Mouse (Mus musculus): ENCODE measurements at regions not wholly inside any gene's neighbourhood (a gene's known extent, or its start where the extent isn't known, plus 50 kb on each side); places are given as distances from the start of the nearest gene placed in this dataset.

GRCm38 (mm10) chr13:3708896-3709631 is 75.2 kb downstream of the Asb13 start:
- DNase-seq (ENCODE audit: low read depth, low spot score), result no peak

All from WW6 (cell line).